Mouse (Mus musculus) layer of hippocampus, adult 2 months (tissue): ENCODE results near the gene Ntm. TPM values are rescaled to one million over a fixed set of nuclear protein-coding genes. Genes with fewer than 3 reads are reported as not detected.

ENCODE experiments used
- DNase-seq, 2 experiments: peaks; one replicate each; pipeline ENCODE4 v3.0.0; 2022; ENCODE audit warnings: low spot score in 2 of 2
- H3K27ac ChIP-seq: fragments of 200-600 bp; 2 replicates; pipeline ENCODE4 v1.8.1; 2022
- H3K4me3 ChIP-seq: fragments of 200-600 bp; 2 replicates; pipeline ENCODE4 v1.8.1; 2022; ENCODE audit warnings: mild to moderate bottlenecking
- CTCF ChIP-seq: fragments of 200-600 bp; conservative IDR thresholded peaks from 2 replicates; pipeline ENCODE4 v1.8.1; 2022; ENCODE audit warnings: antibody characterized with exemption, mild to moderate bottlenecking, moderate library complexity
- total RNA-seq, 2 experiments: library from RNA; stranded (reverse); gene quantifications; 2 replicates each; pipeline ENCODE4 v1.2.3; 2021

Gene Ntm
- total RNA-seq, 2 experiments from 2014 or later = 132 to 141 TPM

- H3K4me3 ChIP-seq = no peak overlapping the region
- no peak for DNase-seq
Measured at GRCm38 (mm10) chr9:28969455-28969854, 993.5 kb downstream of the Ntm start.

More at GRCm38 (mm10) chr9:28969455-28969854, 993.5 kb downstream of the Ntm start:
- TF ChIP-seq CTCF = no peak
- no peak overlapping the region for H3K27ac ChIP-seq
